Mouse (Mus musculus): Measurements from ENCODE around the gene Cfap65.

DNA sequence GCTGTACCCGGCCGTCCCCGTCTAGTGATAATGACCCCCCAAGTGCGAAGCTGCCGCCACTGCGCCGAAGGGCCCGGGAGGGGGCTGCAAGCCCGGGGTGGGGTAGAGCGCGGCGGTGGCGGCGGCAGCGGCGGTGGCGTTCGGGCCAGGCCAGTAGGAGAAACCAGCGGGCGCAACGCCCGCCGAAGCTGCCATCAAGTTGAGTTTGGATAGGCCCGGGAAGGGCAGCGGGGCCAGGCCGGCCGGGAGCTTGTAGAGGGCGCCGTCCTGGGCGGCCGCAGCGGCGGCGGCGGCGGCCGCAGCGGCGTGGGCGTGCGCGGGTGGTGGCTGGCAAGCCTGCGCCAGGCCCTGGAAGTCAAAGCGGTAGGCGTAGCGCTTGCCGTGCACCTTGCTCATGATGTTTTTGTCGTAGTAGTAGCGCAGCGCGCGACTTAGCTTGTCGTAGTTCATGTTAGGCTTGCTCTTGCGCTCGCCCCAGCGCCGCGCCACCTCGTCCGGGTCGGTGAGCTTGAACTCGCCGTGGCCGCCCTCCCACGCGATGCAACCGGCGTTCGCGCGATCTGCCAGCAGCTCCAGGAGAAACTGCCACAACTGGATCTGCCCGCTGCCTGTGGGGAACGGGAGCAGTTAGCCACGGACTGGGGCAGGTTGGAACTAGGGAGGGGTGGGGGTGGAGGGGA, 53.2 kb downstream of the Cfap65 start:
- TF ChIP-seq CTCF (IDR thresholded peaks at IDR 0.05; ENCODE audit: low read depth) (no peak), EP300 (IDR thresholded peaks at IDR 0.05; ENCODE audit: low read depth) (no peak)

Data from liver, embryonic 14.5 days (tissue).